Mouse (Mus musculus) gastrocnemius, postnatal 4 days (tissue): ENCODE data around the gene 4930522H14Rik. TPM values are rescaled to one million over a fixed set of nuclear protein-coding genes. Genes with fewer than 3 reads are reported as not detected.

ENCODE experiments used
- DNase-seq, 2 experiments: peaks; one replicate each; pipeline ENCODE4 v3.0.0; 2021 to 2022; ENCODE audit warnings: low spot score in 2 of 2, mixed read lengths in 2 of 2
- total RNA-seq, 2 experiments: library from RNA; stranded (reverse); gene quantifications; 2 replicates each; pipeline ENCODE4 v1.2.3; 2021

The 4930522H14Rik gene
- total RNA-seq, 2 experiments from 2014 or later = not detected

- DNase-seq = peak in 1 of 2 experiments; percentile 63
Observed at GRCm38 (mm10) chr4:109475577-109476553, 55.2 kb downstream of the 4930522H14Rik start.

- no peak for DNase-seq
Observed at GRCm38 (mm10) chr4:109475078-109475477, 56.0 kb downstream of the 4930522H14Rik start.

- no peak for DNase-seq
Observed at GRCm38 (mm10) chr4:109472566-109472965, 58.5 kb downstream of the 4930522H14Rik start.

- no peak for DNase-seq
Observed at GRCm38 (mm10) chr4:109471606-109472005, 59.5 kb downstream of the 4930522H14Rik start.

GRCm38 (mm10) chr4:109467687-109468086 lies 63.4 kb downstream of the 4930522H14Rik start:
- no peak for DNase-seq

- DNase-seq = no peak
Observed at GRCm38 (mm10) chr4:109463892-109464291, 67.2 kb downstream of the 4930522H14Rik start.

GRCm38 (mm10) chr4:109460421-109461179 lies 70.5 kb downstream of the 4930522H14Rik start:
- DNase-seq = peak in 1 of 2 experiments; percentile 49

- no peak for DNase-seq
Observed at GRCm38 (mm10) chr4:109456821-109457220, 74.3 kb downstream of the 4930522H14Rik start.

Other genes starting within 250 kb of the 4930522H14Rik start
- 1 to 10 TPM in 1 of 2 experiments, under 1 TPM in 1; 0.83 to 1.2 TPM for gene Ttc39a, start 124.7 kb downstream of the 4930522H14Rik start, total RNA-seq
- 10 to 100 TPM; 85.1 to 88.7 TPM for gene Rnf11, start 46.6 kb downstream of the 4930522H14Rik start, total RNA-seq
- 10 to 100 TPM; 32.2 to 37.4 TPM for gene Cdkn2c, start 135.9 kb upstream of the 4930522H14Rik start, total RNA-seq
- 10 to 100 TPM; 26.7 to 26.8 TPM for gene Faf1, start 145.3 kb upstream of the 4930522H14Rik start, total RNA-seq